Mouse (Mus musculus): ENCODE results near the gene Epn3.

- no peak for TF ChIP-seq MYOG (IDR thresholded peaks at IDR 0.05; ENCODE audit: control insufficient read depth in 1 of 3, insufficient read depth in 1 of 3, insufficient read length in 2 of 3, low read depth in 2 of 3)
- no peak for TF ChIP-seq POLR2A (IDR thresholded peaks at IDR 0.05; ENCODE audit: insufficient read length, low read depth)
- TF ChIP-seq MAX (IDR thresholded peaks at IDR 0.05; ENCODE audit: low read depth): no peak
These were observed 54.5 kb downstream of the Epn3 start for GRCm38 (mm10) chr11:94445300-94445699.

All from myocyte (in vitro differentiated cells).